ENCODE assay signal across 8 mouse cellular contexts in the genomic region with DNA sequence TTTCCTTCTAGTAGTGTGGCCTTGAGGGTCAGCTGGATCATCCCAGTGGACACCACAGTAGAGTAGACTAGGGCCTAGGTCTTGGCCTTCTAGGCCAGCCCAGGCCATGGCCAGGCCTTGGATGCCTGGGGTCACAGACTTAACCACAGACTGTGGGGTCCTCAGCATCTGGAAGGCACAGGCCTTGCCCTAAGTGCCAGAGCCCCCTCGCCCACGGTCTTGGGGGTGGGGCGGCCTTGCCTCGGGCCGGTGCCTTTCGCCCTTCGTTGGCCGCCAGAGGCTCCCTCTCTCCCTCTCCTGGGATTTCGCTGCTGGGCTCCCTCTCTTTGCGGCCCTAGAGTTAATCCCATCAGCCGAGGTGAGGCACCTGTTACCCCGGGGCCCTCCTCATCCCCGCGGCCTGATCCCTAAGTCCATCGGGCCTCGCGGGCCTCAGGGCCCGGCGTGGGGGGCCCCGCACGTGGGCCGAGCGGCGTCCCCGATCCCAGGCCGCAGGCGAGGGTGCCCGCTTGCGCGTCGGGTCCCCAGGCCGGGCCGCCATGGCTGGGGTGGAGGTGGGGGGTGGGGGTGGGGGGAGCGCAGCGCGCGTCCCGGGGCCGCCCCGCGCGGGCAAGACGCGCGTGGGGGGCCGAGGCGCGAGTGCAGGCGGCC. TPM values are rescaled to one million over a fixed set of nuclear protein-coding genes. Genes with fewer than 3 reads are reported as not detected.
A peak's percentile ranks its signal among the peaks of the same experiment; 100 is the strongest.
DNase-seq lines count a peak whose midpoint lies in the region; ATAC-seq lines count a peak whose summit lies in the region.

A gene (plus strand): TSS at position 244 of the 651 bp plus-strand sequence.

- peak; percentile 0 to 1 for DNase-seq in B cell, adult 2 months
- DNase-seq in adrenal gland, postnatal 4 days (ENCODE audit: low spot score in 2 of 2): peak; percentile 33 to 42
- peak; percentile 54 for DNase-seq in liver
- DNase-seq in midbrain, embryonic 14.5 days: peak; percentile 80
- peak; percentile 59 for DNase-seq in urinary bladder, postnatal 14 days (ENCODE audit: low spot score)

- ATAC-seq in embryonic facial prominence, embryonic 12.5 days (ENCODE audit: insufficient number of reproducible peaks, insufficient read depth, low FRiP score, low TSS enrichment): peak; percentile 32; the same call in 1 of the 2 replicates
- peak; percentile 70 for ATAC-seq in heart, embryonic 11.5 days (replicated peaks; ENCODE audit: insufficient number of reproducible peaks, low FRiP score, low TSS enrichment)
- peak; percentile 85 for ATAC-seq in kidney, embryonic 14.5 days (ENCODE audit: low FRiP score, low TSS enrichment)
- ATAC-seq in midbrain, embryonic 14.5 days (ENCODE audit: low FRiP score, low TSS enrichment): peak; percentile 62

- peak within 1 kb of the TSS; percentile 94 for H3K9ac ChIP-seq in embryonic facial prominence, embryonic 12.5 days
- H3K9ac ChIP-seq in heart, embryonic 11.5 days (ENCODE audit: low read depth, low read length): peak within 1 kb of the TSS; percentile 93
- H3K9ac ChIP-seq in kidney, embryonic 14.5 days (ENCODE audit: low read depth, low read length): peak within 1 kb of the TSS; percentile 97
- peak within 1 kb of the TSS; percentile 95 for H3K9ac ChIP-seq in midbrain, embryonic 14.5 days (replicated peaks; ENCODE audit: low read length)

- H3K4me1 ChIP-seq in embryonic facial prominence, embryonic 12.5 days: peaks cover 29% of the 10 kb centered on the region; the same call in 1 of the 2 replicates
- peaks cover 6% of the 10 kb centered on the region; the same call in 1 of the 2 replicates for H3K4me1 ChIP-seq in heart, embryonic 11.5 days (ENCODE audit: control insufficient read depth, insufficient read depth, low read length)
- H3K4me1 ChIP-seq in kidney, embryonic 14.5 days (ENCODE audit: control insufficient read depth, insufficient read depth, low read length): peaks cover 3% of the 10 kb centered on the region; the same call in 1 of the 2 replicates
- peaks cover 14% of the 10 kb centered on the region; the same call in 1 of the 2 replicates for H3K4me1 ChIP-seq in midbrain, embryonic 14.5 days (ENCODE audit: control insufficient read depth, insufficient read depth, low read length)

- no peaks in the 10 kb centered on the region for H3K27me3 ChIP-seq in embryonic facial prominence, embryonic 12.5 days
- no peaks in the 10 kb centered on the region for H3K27me3 ChIP-seq in heart, embryonic 11.5 days (ENCODE audit: control insufficient read depth, insufficient read depth, low read length)
- no peaks in the 10 kb centered on the region for H3K27me3 ChIP-seq in kidney, embryonic 14.5 days (ENCODE audit: control insufficient read depth, insufficient read depth, low read length)
- H3K27me3 ChIP-seq in midbrain, embryonic 14.5 days (ENCODE audit: control insufficient read depth, insufficient read depth, low read length): no peaks in the 10 kb centered on the region

- H3K9me3 ChIP-seq in embryonic facial prominence, embryonic 12.5 days: no peaks in the 10 kb centered on the region
- no peaks in the 10 kb centered on the region for H3K9me3 ChIP-seq in heart, embryonic 11.5 days (replicated peaks; ENCODE audit: control insufficient read depth, low read length)
- H3K9me3 ChIP-seq in kidney, embryonic 14.5 days (ENCODE audit: control insufficient read depth, low read length): no peaks in the 10 kb centered on the region
- H3K9me3 ChIP-seq in midbrain, embryonic 14.5 days (ENCODE audit: control insufficient read depth, low read length): no peaks in the 10 kb centered on the region

- WGBS in embryonic facial prominence, embryonic 12.5 days: 3% methylated on average over 33 of the region's 49 CpGs
- under 1% methylated on average over 41 of the region's 49 CpGs for WGBS in heart, embryonic 11.5 days (ENCODE audit: insufficient replicate concordance)
- WGBS in kidney, embryonic 14.5 days: under 1% methylated on average over 48 of the region's 49 CpGs
- WGBS in midbrain, embryonic 14.5 days: under 1% methylated on average over 47 of the region's 49 CpGs

- H3K27ac ChIP-seq in embryonic facial prominence, embryonic 12.5 days: peak within 1 kb of the TSS; percentile 92
- H3K27ac ChIP-seq in heart, embryonic 11.5 days (ENCODE audit: low read depth, low read length): peak within 1 kb of the TSS; percentile 93
- H3K27ac ChIP-seq in kidney, embryonic 14.5 days (ENCODE audit: low read depth, low read length): peak within 1 kb of the TSS; percentile 89
- H3K27ac ChIP-seq in midbrain, embryonic 14.5 days (replicated peaks; ENCODE audit: low read depth, low read length): peak within 1 kb of the TSS; percentile 98

- peak within 1 kb of the TSS; percentile 85 for H3K4me2 ChIP-seq in embryonic facial prominence, embryonic 12.5 days (replicated peaks)
- peak within 1 kb of the TSS; percentile 73 for H3K4me2 ChIP-seq in heart, embryonic 11.5 days
- peak within 1 kb of the TSS; percentile 67 for H3K4me2 ChIP-seq in kidney, embryonic 14.5 days (replicated peaks; ENCODE audit: low read depth, low read length)
- H3K4me2 ChIP-seq in midbrain, embryonic 14.5 days (ENCODE audit: low read length): peak within 1 kb of the TSS; percentile 73

- H3K36me3 ChIP-seq in embryonic facial prominence, embryonic 12.5 days: no peaks in the 10 kb centered on the region
- H3K36me3 ChIP-seq in heart, embryonic 11.5 days (ENCODE audit: control insufficient read depth, insufficient read depth, low read length): no peaks in the 10 kb centered on the region
- H3K36me3 ChIP-seq in kidney, embryonic 14.5 days (ENCODE audit: control insufficient read depth, insufficient read depth, low read length): no peaks in the 10 kb centered on the region
- peaks cover 5% of the 10 kb centered on the region; the same call in 1 of the 2 replicates for H3K36me3 ChIP-seq in midbrain, embryonic 14.5 days (ENCODE audit: control insufficient read depth, insufficient read depth, low read length)

- peak within 1 kb of the TSS; percentile 70 for H3K4me3 ChIP-seq in embryonic facial prominence, embryonic 12.5 days
- H3K4me3 ChIP-seq in heart, embryonic 11.5 days (ENCODE audit: low read depth, low read length): peak within 1 kb of the TSS; percentile 85
- peak within 1 kb of the TSS; percentile 79 for H3K4me3 ChIP-seq in kidney, embryonic 14.5 days (ENCODE audit: low read length)
- peak within 1 kb of the TSS; percentile 55 for H3K4me3 ChIP-seq in midbrain, embryonic 14.5 days (replicated peaks; ENCODE audit: low read depth, low read length)

RNA-seq across cellular contexts. Expression of the gene that starts here (rescaled TPM):
- 10 to 100 TPM; 67.0 to 67.4 TPM for total RNA-seq in adrenal gland, postnatal 4 days (2021)
- 23.0 and 26.6 TPM in 2 replicates for polyA plus RNA-seq in embryonic facial prominence, embryonic 12.5 days (2016; fragmentation: Nextera tagmentation; extraction: Ambion mirVana)
- 16.1 and 25.0 TPM in 2 replicates for polyA plus RNA-seq in heart, embryonic 11.5 days (2014; fragmentation: Nextera tagmentation; extraction: Ambion mirVana)
- polyA plus RNA-seq in kidney, embryonic 14.5 days (2014; fragmentation: Nextera tagmentation; extraction: Ambion mirVana): 13.6 and 28.8 TPM in 2 replicates
- polyA plus RNA-seq in midbrain, embryonic 14.5 days (2014; fragmentation: Nextera tagmentation; extraction: Ambion mirVana): 31.8 and 49.3 TPM in 2 replicates

Comparison
In these comparisons a context has a peak if more than half of its experiments do, and no peak if none do; other contexts are left out.
1. Peak in every context shown above with its lines: DNase-seq, ATAC-seq, H3K4me3 ChIP-seq and H3K27ac ChIP-seq.
2. DNase-seq: peak in every context shown above with its lines; median percentile 80 in midbrain, embryonic 14.5 days; 59 in urinary bladder, postnatal 14 days; 54 in liver; 38 in adrenal gland, postnatal 4 days; 0 in B cell, adult 2 months.
3. ATAC-seq: peak in every context shown above with its lines; median percentile 85 in kidney, embryonic 14.5 days; 70 in heart, embryonic 11.5 days; 62 in midbrain, embryonic 14.5 days; 32 in embryonic facial prominence, embryonic 12.5 days.